Mouse (Mus musculus) myocyte (in vitro differentiated cells): ENCODE measurements around the gene Emc3. TPM values are rescaled to one million over a fixed set of nuclear protein-coding genes. Genes with fewer than 3 reads are reported as not detected.

Experiments used
- H3K27me3 ChIP-seq: one replicate; pipeline ENCODE4 v1.6.1; 2011; ENCODE audit not compliant: control insufficient read depth, insufficient read depth, insufficient read length
- H3K36me3 ChIP-seq: one replicate; pipeline ENCODE4 v1.6.1; 2011; ENCODE audit not compliant: control insufficient read depth, insufficient read depth
- H3K4me2 ChIP-seq: one replicate; pipeline ENCODE4 v1.6.1; 2011; ENCODE audit warnings: low read depth, control low read depth
- H3K4me3 ChIP-seq: one replicate; pipeline ENCODE4 v1.5.1; 2011; ENCODE audit warnings: mild to moderate bottlenecking, control low read depth, moderate library complexity
- H3K79me2 ChIP-seq: one replicate; pipeline ENCODE4 v1.6.1; 2011; ENCODE audit not compliant: control insufficient read depth, insufficient read depth
- H3ac ChIP-seq: one replicate; pipeline ENCODE4 v1.6.1; 2011; ENCODE audit not compliant: control insufficient read depth, insufficient read length
- CEBPB ChIP-seq: IDR thresholded peaks from 2 replicates; pipeline ENCODE4 v1.6.1; 2011; ENCODE audit warnings: mild to moderate bottlenecking, moderate library complexity; ENCODE audit not compliant: poor library complexity, insufficient read depth, severe bottlenecking
- E2F4 ChIP-seq: IDR thresholded peaks from one replicate; pipeline ENCODE4 v1.6.1; 2011; ENCODE audit warnings: mild to moderate bottlenecking, control low read depth, moderate library complexity; ENCODE audit not compliant: insufficient read depth
- MAX ChIP-seq: IDR thresholded peaks from one replicate; pipeline ENCODE4 v1.6.1; 2011; ENCODE audit warnings: low read depth, mild to moderate bottlenecking, control low read depth
- MYOD1 ChIP-seq, 3 experiments: IDR thresholded peaks; one replicate each; pipeline ENCODE4 v1.6.1; 2011; ENCODE audit warnings: control low read depth in 2 of 3, low read depth in 2 of 3, mild to moderate bottlenecking in 2 of 3, moderate library complexity in 1 of 3; ENCODE audit not compliant: insufficient read length in 2 of 3, control insufficient read depth in 1 of 3
- MYOG ChIP-seq, 3 experiments: IDR thresholded peaks; one replicate each; pipeline ENCODE4 v1.6.1; 2011; ENCODE audit warnings: control low read depth in 2 of 3, low read depth in 2 of 3, mild to moderate bottlenecking in 2 of 3; ENCODE audit not compliant: insufficient read length in 2 of 3, control insufficient read depth in 1 of 3, insufficient read depth in 1 of 3
- POLR2A ChIP-seq: IDR thresholded peaks from one replicate; pipeline ENCODE4 v1.6.1; 2011; ENCODE audit warnings: low read depth, mild to moderate bottlenecking, control low read depth, moderate library complexity; ENCODE audit not compliant: insufficient read length
- POLR2AphosphoS2 ChIP-seq: IDR thresholded peaks from one replicate; pipeline ENCODE4 v1.6.1; 2011; ENCODE audit warnings: low read depth, control low read depth; ENCODE audit not compliant: insufficient read length
- REST ChIP-seq: IDR thresholded peaks from one replicate; pipeline ENCODE4 v1.6.1; 2011; ENCODE audit warnings: mild to moderate bottlenecking, control low read depth, moderate library complexity; ENCODE audit not compliant: insufficient read depth, insufficient read length
- SRF ChIP-seq: IDR thresholded peaks from one replicate; pipeline ENCODE4 v1.6.1; 2011; ENCODE audit warnings: low read depth; ENCODE audit not compliant: control insufficient read depth, insufficient read length
- TCF12 ChIP-seq: IDR thresholded peaks from one replicate; pipeline ENCODE4 v1.6.1; 2011; ENCODE audit warnings: mild to moderate bottlenecking, control low read depth; ENCODE audit not compliant: poor library complexity, insufficient read depth, severe bottlenecking
- TCF3 ChIP-seq: IDR thresholded peaks from one replicate; pipeline ENCODE4 v1.6.1; 2011; ENCODE audit warnings: low read depth, control low read depth; ENCODE audit not compliant: insufficient read length
- USF1 ChIP-seq: IDR thresholded peaks from one replicate; pipeline ENCODE4 v1.6.1; 2011; ENCODE audit warnings: low read depth, mild to moderate bottlenecking, control low read depth, moderate library complexity
- polyA plus RNA-seq: library from polyadenylated mRNA; unstranded; fragments of >200 nt; fragmentation: generic; extraction: Trizol; gene quantifications from one replicate; pipeline ENCODE4 v1.2.1, GENCODE M21; 2012; ENCODE audit warnings: missing spikeins

Gene Emc3
- polyA plus RNA-seq, 1 experiment, result 86.5 TPM

DNA sequence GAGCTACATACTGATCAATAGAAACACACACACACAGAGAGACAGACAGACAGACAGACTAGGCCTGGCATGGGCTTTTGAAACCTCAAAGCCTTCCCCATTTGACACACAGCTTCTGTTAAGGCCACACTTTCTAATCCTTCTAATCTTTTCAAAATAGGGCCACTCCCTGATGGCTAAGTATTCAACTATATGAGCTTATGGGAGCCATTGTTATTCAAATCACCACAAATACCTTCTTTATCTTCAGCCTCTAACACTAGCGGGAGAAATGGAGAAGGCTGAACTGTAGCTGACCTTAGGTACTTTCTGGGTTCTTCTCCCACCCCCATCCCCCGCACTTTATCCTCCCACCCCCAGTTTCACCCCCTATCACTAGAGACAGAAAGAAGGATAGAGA is 28.7 kb downstream of the Emc3 start:
- Histone ChIP-seq H3K36me3 (no peaks in the 10 kb centered on the region), H3K4me2 (no peak overlapping the region), H3ac (no peak overlapping the region), H3K4me3 (no peak overlapping the region), H3K79me2 (no peaks in the 10 kb centered on the region), H3K27me3 (no peaks in the 10 kb centered on the region)
- TF ChIP-seq MAX, result no peak
- no peak for TF ChIP-seq MYOG (IDR thresholded peaks at IDR 0.05; ENCODE audit: control insufficient read depth in 1 of 3, insufficient read depth in 1 of 3, insufficient read length in 2 of 3, low read depth in 2 of 3)
- TF ChIP-seq POLR2A, result no peak
- no peak for TF ChIP-seq E2F4
- no peak for TF ChIP-seq TCF12
- TF ChIP-seq TCF3, result no peak
- TF ChIP-seq CEBPB, result no peak
- no peak for TF ChIP-seq SRF
- TF ChIP-seq MYOD1 (IDR thresholded peaks at IDR 0.05; ENCODE audit: control insufficient read depth in 1 of 3, insufficient read length in 2 of 3, low read depth in 2 of 3), result no peak
- TF ChIP-seq POLR2AphosphoS2, result no peak
- no peak for TF ChIP-seq REST
- TF ChIP-seq USF1, result no peak

DNA sequence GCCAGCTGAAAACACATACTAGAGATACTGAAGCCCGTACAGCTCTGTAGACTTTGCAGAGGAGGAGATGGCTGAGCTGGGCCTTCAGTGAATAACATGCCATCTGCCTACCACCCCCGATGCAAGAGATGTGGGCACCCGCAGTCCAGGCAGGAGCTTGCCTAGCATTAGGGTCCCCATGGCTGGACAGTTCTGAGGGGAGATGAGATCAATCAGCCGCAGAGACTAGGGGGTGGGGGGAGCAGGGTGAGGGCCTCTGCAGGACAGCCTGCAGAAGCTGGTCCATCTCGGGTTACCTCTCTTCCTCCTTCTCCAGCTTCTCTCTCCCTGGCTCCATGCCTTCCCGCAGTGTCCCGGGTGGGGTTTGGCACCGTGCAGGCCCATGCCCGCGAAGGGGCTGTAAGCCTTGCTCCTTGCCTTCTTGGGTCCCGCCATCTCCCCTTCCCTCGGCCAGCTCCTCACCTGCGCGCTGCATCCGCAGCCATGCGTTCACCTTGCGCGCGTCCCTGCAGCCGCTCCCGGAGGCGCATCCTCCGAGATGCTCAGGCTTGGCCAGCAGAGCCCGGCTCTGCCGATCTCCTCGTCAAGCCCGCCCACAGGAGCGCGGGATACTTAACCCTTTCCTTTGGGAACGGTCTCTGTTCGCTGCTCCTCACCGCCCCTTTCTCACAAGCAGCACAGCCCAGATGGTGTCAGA is 29.9 kb downstream of the Emc3 start, which contains the start of gene Prrt3:
TSS of gene Prrt3 (minus strand) at position 544 of the 697 bp plus-strand sequence.
- no peak within 1 kb of the TSS for H3K4me3 ChIP-seq
- no peaks in the 10 kb centered on the region for H3K79me2 ChIP-seq
- H3K4me2 ChIP-seq, result no peak within 1 kb of the TSS
- H3K27me3 ChIP-seq, result no peaks in the 10 kb centered on the region
- TF ChIP-seq E2F4 (no peak), USF1 (no peak), CEBPB (no peak), SRF (no peak), MAX (no peak)
- no peak within 1 kb of the TSS for H3ac ChIP-seq
- no peaks in the 10 kb centered on the region for H3K36me3 ChIP-seq

DNA sequence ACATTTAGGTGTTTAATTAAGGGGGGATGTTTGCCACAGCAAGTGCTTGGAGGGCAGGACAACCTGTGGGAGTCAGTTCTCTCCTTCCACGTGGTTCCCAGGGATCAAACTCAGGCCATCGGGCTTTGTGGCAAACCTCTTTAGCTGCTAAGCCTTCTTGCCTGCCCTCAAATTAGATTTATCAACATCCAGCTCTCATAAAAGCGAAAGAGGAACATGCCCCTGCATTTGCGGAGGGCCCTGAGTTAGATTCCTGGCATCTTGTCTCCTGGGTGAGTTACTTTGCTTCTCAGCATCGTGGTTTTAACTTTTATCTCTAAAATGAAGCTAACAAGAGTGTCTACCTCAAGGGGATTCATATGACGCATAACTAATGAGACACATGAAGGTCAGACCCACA is 32.1 kb downstream of the Emc3 start:
- TF ChIP-seq TCF3, result no peak
- TF ChIP-seq SRF, result no peak
- no peak for TF ChIP-seq REST
- no peak for TF ChIP-seq MAX
- TF ChIP-seq MYOG (IDR thresholded peaks at IDR 0.05; ENCODE audit: control insufficient read depth in 1 of 3, insufficient read depth in 1 of 3, insufficient read length in 2 of 3, low read depth in 2 of 3), result no peak
- TF ChIP-seq USF1, result no peak
- Histone ChIP-seq H3K4me3 (no peak overlapping the region), H3K36me3 (no peaks in the 10 kb centered on the region), H3ac (no peak overlapping the region), H3K4me2 (no peak overlapping the region), H3K27me3 (no peaks in the 10 kb centered on the region), H3K79me2 (no peaks in the 10 kb centered on the region)

DNA sequence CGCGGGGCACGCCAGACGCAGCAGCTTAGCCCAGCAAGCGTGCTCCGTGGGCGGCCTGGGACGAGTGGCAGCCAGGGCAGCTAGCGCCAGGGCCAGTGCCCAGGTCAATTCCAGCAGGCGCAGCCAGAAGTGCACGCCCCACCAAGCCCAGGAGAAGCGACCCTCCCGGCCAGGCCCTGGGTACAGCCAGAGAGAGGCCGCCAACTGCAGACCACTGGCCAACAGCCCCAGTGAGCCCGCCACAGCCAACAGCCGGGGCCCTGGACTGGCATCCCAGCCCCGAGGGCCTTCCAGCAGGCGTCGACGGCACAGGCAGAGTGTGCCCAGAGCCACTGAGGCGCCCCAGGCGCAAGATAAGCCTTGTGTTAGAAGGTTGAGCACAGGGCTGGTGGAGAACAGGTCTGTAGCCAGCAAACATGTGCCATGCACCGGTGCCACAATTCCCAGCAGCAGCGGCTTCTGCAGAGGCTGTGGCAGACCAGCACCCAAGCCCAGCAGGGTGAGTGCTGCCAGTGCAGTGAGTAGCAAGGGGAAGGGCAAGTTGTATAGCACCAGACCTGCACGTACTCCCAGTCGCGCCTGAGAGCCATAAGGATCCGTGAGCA is 36.3 kb downstream of the Emc3 start:
- Histone ChIP-seq H3K36me3 (no peaks in the 10 kb centered on the region), H3K27me3 (no peaks in the 10 kb centered on the region), H3K79me2 (no peaks in the 10 kb centered on the region), H3K4me2 (no peak overlapping the region), H3K4me3 (no peak overlapping the region), H3ac (no peak overlapping the region)
- TF ChIP-seq CEBPB (no peak), REST (no peak), POLR2AphosphoS2 (peak; percentile 39), MAX (no peak)

DNA sequence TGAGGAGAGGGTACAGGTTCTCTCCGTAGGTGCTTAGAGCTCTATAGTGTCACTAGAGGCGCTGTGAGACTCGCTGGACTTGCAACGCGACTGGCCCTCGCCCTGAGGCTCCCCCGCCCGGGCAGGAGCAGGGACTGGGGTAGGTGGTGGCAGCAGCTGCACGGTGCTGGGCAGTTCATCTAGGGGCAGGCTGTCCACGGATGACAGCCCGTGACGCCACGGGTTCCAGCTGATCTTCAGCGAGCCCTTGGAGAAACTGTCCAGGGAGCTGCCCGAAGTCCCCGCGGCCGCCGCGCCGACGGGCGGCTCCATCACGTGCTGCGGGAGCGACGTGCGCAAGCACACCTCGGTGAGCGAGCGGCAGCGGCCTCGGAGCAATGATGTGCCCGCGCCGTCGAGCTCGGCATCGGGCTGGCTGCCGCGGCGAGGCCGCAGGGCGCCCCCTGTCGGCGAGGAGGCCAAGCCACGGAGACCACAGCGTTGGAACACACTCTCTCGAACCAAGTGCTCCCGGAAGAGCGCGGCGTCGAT is 37.1 kb downstream of the Emc3 start:
- H3K27me3 ChIP-seq, result no peaks in the 10 kb centered on the region
- TF ChIP-seq SRF, result no peak
- TF ChIP-seq MYOD1 (IDR thresholded peaks at IDR 0.05; ENCODE audit: control insufficient read depth in 1 of 3, insufficient read length in 2 of 3, low read depth in 2 of 3), result peak in 2 of 3 experiments; percentile 6 to 26
- TF ChIP-seq MAX, result no peak
- TF ChIP-seq REST, result no peak
- no peak for TF ChIP-seq CEBPB
- TF ChIP-seq USF1, result no peak
- TF ChIP-seq POLR2AphosphoS2, result peak; percentile 51
- TF ChIP-seq MYOG (IDR thresholded peaks at IDR 0.05; ENCODE audit: control insufficient read depth in 1 of 3, insufficient read depth in 1 of 3, insufficient read length in 2 of 3, low read depth in 2 of 3), result peak in 1 of 3 experiments; percentile 7
- H3K36me3 ChIP-seq, result no peaks in the 10 kb centered on the region
- H3K79me2 ChIP-seq, result no peaks in the 10 kb centered on the region
- no peak overlapping the region for H3ac ChIP-seq
- no peak overlapping the region for H3K4me2 ChIP-seq
- H3K4me3 ChIP-seq, result no peak overlapping the region
